Mouse (Mus musculus): ENCODE results near the gene Plod2.

GRCm38 (mm10) chr9:92563306-92563705 lies 21.3 kb downstream of the Plod2 start:
- TF ChIP-seq CTCF (conservative IDR thresholded peaks at IDR 0.05; ENCODE audit: low read length) (no peak), POU5F1 (IDR thresholded peaks at IDR 0.05; ENCODE audit: borderline replicate concordance, low read length) (no peak), NANOG (IDR thresholded peaks at IDR 0.05; ENCODE audit: borderline replicate concordance, low read length) (no peak)

Data from E14TG2a.4 (cell line).